Mouse (Mus musculus): ENCODE results near the gene Ube2h. TPM values are rescaled to one million over a fixed set of nuclear protein-coding genes. Genes with fewer than 3 reads are reported as not detected.

Ube2h gene
- polyA plus RNA-seq, 1 experiment: 46.3 TPM

DNA sequence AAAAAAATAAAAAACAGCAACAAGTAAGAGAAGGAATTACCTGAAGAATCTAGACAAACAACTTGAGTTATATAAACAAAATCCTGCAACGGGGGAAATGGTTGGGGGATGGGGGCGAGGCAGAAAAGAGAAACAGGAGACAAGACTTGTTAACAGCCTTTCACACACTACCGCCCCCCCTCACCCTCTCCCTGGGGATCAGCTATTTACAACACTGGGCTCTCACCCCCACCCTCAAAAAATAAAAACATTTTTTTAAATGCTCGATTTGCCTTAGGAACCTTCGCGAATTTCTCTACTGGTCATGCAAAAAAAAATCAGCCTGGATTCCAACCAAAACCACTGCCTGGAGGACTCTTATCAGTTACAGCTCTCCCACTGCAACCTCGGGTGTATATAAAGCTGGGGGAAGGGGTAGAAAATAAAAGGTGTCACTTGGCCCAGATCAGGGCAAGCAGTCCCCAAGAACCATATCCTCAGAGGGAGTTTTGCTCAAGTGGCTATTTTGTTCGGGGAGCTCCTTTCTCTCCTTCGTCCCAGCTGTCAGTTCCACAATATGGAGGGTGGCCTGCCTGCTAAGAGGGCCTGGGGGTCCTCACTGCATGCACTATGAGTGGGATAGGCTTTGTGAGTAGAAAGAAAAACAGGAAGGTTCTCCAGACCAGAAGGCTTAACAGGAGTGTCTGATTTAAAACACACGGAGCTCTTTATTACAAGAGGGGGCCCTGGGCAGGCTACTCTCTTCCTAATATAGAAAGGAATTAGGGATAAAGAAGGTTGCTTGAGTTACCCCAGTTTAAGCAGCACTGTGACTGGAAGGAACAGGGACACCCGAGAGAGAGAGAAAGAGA, 1.3 kb downstream of the Ube2h start:
- TF ChIP-seq GATA1 (IDR thresholded peaks at IDR 0.05; ENCODE audit: low read length): no peak

DNA sequence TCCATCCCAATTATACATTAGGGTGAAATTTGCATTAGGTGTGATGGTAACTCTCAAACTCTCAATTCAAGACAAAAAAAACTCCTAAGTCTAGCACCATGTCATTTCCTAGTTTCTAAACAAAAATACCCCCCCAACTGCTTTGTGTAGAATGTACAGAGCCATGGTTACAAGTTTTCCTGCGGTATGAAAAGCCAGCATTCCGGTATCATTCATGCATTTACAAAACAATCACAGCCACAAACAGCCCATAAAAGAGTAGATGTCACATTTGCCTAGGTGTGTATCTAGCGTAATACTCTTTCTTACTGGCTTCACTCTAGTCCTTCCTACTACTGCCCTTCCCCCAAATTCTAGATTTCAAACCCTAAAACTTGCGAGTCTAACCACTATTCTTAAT, 2.2 kb downstream of the Ube2h start:
- TF ChIP-seq GATA1 (IDR thresholded peaks at IDR 0.05; ENCODE audit: low read length): no peak

DNA sequence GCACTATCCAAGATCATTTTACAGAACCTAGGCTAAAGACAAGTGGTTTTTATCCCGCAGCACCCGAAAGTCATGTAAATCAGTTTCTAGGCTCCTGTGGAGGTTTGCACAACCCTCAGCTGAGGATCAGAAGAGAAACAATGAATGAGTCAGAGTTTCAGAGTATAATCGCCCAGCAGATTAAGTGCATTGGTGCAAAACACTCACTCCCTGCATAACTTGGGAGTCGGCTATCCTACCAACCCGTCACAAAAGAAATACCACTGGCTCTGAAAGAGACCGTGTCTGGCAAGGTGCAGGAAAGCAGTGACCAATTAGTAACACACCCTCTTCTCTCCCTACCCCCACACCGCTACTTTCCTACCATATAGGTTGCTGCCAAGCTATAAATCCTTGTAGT, 3.4 kb downstream of the Ube2h start:
- TF ChIP-seq GATA1 (IDR thresholded peaks at IDR 0.05; ENCODE audit: low read length): no peak

GRCm38 (mm10) chr6:30300372-30300771, 4.0 kb downstream of the Ube2h start:
- TF ChIP-seq GATA1 (IDR thresholded peaks at IDR 0.05; ENCODE audit: low read length): no peak

- TF ChIP-seq GATA1 (IDR thresholded peaks at IDR 0.05; ENCODE audit: low read length): no peak
Observed at GRCm38 (mm10) chr6:30299683-30300082, 4.7 kb downstream of the Ube2h start.

DNA sequence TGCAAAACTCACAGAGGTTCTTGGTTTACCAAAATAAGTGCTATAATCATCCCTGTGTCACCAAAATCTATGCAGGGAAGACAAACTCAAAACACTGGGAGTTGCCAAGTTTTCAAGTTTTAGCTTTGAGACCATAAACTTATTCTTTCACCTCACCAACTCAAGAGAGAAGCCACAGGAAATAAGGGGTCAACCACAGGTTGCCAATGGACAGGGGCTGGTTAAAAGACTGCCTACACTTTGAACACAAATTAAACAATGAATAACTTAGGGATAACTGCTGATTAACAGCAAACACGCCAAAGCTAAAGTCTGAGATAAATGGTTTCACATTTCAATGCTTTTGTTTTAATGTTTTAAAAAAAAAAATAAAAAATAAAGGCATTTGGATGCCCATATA, 5.2 kb downstream of the Ube2h start:
- TF ChIP-seq GATA1 (IDR thresholded peaks at IDR 0.05; ENCODE audit: low read length): no peak

- TF ChIP-seq GATA1 (IDR thresholded peaks at IDR 0.05; ENCODE audit: low read length): no peak
Observed at GRCm38 (mm10) chr6:30292579-30292978, 11.8 kb downstream of the Ube2h start.

DNA sequence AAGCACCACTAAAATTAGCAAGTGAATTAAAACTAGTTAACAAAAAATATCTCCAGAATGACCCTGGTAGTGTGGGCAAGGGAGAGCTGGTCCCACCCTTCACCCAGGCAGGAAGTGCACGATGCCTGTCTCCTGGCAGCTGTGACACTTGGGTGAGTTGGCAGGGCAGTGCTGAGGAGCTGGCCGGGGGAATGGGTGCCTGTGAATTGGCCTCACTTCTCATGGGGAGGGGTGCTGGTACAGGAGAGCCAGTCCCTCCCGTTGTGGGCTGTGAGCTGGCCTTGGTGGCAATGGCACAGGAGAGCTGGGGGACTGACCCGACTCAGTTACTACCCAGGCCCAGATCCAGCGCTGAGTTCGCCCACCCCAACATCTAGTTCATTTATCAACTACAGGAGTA, 16.4 kb downstream of the Ube2h start:
- TF ChIP-seq GATA1 (IDR thresholded peaks at IDR 0.05; ENCODE audit: low read length): no peak

DNA sequence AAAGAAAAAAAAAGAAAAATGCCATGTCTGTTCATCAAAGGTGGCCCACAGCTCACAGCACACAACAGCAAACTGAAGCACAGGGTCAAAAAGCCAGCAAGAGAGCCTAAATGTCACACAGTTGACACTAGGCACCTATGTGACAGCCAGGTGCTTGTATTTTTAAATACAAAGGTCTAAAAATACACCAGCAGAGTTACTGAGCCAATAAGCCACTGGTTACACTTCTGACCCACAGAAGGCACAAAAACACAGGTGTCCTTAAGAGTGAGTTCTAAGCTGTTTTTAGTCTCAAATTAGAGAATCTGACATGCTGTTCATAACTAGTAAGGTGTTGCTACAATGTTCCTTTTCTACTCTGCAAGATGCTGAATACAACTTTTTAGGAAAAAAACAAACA, 17.7 kb downstream of the Ube2h start:
- no peak for TF ChIP-seq GATA1 (IDR thresholded peaks at IDR 0.05; ENCODE audit: low read length)

GRCm38 (mm10) chr6:30284177-30284576, 20.2 kb downstream of the Ube2h start:
- no peak for TF ChIP-seq GATA1 (IDR thresholded peaks at IDR 0.05; ENCODE audit: low read length)

DNA sequence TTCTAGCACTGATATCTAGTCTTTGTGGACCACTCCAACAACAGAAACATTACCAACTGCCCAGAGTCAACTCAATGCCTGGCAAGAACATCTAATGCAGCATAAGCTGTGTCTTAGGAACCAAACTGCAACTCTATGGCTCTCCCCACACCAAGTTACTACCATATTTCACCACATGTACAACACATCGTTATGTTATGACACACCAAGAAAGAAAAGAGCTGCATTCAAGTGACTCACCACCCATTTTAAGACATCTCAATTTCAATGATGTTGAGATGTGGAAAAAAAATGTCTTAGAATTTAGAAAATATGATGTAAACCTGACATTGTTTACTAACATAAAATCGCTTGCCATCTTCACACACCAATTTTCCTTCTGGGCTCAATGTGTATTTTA, 22.0 kb downstream of the Ube2h start:
- no peak for TF ChIP-seq GATA1 (IDR thresholded peaks at IDR 0.05; ENCODE audit: low read length)

GRCm38 (mm10) chr6:30278374-30278773, 26.0 kb downstream of the Ube2h start:
- no peak for TF ChIP-seq GATA1 (IDR thresholded peaks at IDR 0.05; ENCODE audit: low read length)

GRCm38 (mm10) chr6:30276882-30277281, 27.5 kb downstream of the Ube2h start:
- no peak for TF ChIP-seq GATA1 (IDR thresholded peaks at IDR 0.05; ENCODE audit: low read length)

- no peak for TF ChIP-seq GATA1 (IDR thresholded peaks at IDR 0.05; ENCODE audit: low read length)
Observed at GRCm38 (mm10) chr6:30276375-30276774, 28.0 kb downstream of the Ube2h start.

DNA sequence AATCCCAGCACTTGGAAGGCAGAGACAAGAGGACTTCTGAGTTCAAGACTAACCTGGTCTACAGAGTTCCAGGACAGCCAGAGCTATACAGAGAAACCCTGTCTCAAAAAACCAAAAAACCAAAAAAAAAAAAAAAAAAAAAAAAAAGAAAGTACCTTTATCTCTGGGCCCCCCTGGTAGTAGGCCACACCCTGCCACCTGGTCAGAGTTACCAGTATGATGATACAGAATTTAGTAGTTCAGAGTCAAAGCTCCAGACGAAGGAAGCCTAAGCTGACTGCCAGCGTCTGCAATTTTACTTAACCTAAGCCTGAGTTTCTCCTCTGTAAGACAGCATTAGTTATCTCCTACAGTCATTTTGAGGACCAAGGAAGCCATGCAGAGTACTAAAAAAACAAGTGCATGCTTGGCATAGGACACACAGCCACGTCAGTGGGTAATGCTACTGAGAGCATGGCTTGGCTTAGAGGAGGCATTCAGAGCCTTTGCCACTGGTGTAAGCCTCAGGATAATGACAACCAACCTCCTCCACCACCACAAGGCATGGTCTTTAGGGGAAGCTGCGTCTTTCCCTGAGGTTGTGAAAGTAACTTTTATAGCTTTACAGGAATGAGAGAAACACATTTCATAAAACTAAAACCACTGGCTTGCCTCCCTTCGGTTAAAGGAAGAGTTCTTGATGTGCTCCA, 29.0 kb downstream of the Ube2h start:
- TF ChIP-seq GATA1 (IDR thresholded peaks at IDR 0.05; ENCODE audit: low read length): no peak

DNA sequence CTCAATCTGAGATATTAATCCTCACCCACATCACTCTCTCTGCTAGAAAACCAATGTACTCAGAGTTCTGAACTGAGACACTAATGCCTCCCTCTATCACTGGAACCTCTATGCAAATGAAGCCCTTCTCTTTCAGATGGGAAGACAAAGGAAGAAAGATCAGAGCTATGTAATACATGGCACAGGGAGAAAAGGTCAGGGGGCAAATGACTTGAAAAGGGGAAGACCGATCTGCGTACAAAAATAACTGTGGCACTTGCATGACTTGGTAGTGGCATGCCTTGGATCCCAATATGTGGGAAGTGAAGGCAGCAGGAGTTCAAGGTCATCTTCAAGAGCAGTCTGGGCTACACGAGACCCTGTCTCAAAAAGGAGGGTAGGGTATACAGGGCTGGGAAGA, 31.4 kb downstream of the Ube2h start:
- TF ChIP-seq GATA1 (IDR thresholded peaks at IDR 0.05; ENCODE audit: low read length): no peak

DNA sequence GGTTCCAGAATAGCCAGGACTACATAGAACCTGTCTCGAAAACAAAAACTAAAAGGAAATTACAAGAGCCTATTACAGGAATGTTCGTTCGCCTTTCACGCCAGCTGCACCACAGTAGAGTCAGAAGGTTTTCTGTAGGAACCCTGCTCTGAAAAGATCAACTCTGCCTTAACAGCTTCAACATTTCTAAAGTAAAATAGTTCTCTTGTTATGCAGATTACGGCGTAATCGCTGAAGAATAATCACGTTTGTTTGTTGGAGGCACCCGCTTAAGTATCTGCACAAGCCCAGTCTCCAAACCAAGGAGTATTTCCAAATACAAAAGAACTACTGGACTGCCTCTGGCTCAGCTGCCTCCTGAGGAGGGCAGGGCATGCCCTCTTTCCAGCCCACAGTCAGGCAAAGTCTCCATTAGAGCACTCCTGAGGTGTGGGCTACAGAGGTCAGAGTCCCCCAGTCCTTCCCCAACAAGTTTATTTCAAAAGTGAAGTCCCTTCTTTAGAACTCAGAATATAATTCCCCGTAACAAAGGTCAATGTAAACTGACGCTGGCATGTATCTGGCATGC, 31.9 kb downstream of the Ube2h start:
- no peak for TF ChIP-seq GATA1 (IDR thresholded peaks at IDR 0.05; ENCODE audit: low read length)

Measured in G1E-ER4 (cell line).